Mouse (Mus musculus) testis, adult 2 months (tissue): ENCODE measurements around the gene Rela.

ENCODE experiments used
- CTCF ChIP-seq: fragments of 200-500 bp; IDR thresholded peaks from 2 replicates; pipeline ENCODE4 v1.5.1; 2012; ENCODE audit warnings: low read depth, mild to moderate bottlenecking, inconsistent platforms, low read length, moderate library complexity; ENCODE audit not compliant: control insufficient read depth, insufficient read depth, insufficient replicate concordance
- POLR2A ChIP-seq: fragments of 200-500 bp; IDR thresholded peaks from 2 replicates; pipeline ENCODE4 v1.6.1; 2012; ENCODE audit warnings: low read depth, mild to moderate bottlenecking, inconsistent platforms, low read length, moderate library complexity; ENCODE audit not compliant: control insufficient read depth

DNA sequence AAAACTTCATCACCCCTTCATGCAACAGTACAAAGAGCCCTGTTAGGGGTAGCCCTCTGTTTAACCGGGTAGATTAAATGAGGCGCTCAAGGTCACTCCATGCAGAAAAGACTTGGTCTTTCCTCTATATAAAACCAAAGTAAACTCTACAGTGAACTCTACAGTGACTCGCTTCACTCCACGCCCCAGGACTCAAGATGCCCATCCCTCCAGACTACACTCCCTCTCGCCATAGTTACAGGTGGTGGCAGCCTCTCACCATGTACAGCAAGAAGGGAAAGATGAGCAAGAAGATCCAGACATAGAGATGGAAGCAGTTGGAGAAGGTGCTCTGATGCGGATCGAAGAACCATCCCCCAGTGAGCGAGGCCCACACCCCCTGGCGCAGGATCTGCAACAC lies 50.5 kb downstream of the Rela start:
- no peak for TF ChIP-seq POLR2A
- no peak for TF ChIP-seq CTCF
